In the genomic region with DNA sequence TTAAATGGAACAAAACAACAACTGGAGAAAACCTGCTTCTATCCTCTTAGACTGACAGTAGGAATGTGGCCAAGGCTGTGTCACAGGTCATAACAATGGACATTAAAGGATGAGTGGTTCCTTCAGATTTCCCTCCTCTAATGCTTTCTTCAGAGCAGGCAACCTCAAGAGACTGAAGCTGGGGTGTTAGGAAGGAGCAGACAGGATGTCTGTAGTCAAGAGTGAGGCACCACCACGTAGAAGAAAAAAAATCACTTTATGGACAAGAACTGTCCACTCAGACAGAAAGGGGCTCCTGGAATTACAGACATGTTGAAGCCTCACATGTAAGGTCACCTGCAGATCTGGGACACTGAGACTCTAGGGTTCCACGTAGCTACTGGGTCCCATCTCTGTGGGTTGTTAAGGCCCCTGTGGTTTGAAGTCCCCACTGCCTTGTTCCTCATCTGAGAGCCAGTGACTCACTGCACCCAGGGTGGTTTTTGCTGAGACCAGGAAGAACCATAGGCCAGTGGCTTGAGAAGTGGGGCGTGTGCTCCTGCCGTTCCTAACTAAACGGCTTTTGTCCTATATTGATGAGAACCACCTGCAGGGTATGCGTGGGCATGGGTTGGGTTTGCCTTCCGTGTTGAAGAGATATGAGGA, we compare ENCODE assay signal across 17 mouse cellular contexts. TPM values are rescaled to one million over a fixed set of nuclear protein-coding genes. Genes with fewer than 3 reads are reported as not detected.
DNase-seq lines count a peak whose midpoint lies in the region; ATAC-seq and TF ChIP-seq lines count a peak whose summit lies in the region.
"Had no signal": no experiment of that assay in that cellular context is flagged by ENCODE, and none has a peak within 500 bp of the region (broad histone marks: within the 10 kb centered on the region; RNA-seq: fewer than 3 reads in every experiment).

No protein-coding gene starts in this region.

- no peak for TF ChIP-seq POLR2A in bone marrow macrophage, adult 2 months (IDR thresholded peaks at IDR 0.05; ENCODE audit: borderline replicate concordance, low read depth, low read length)

- H3K4me1 ChIP-seq in lung, postnatal 0 days (ENCODE audit: insufficient read depth, low read depth, low read length), result no peaks in the 10 kb centered on the region
- peaks cover 54% of the 10 kb centered on the region for H3K4me1 ChIP-seq in bone marrow macrophage, adult 2 months (ENCODE audit: control insufficient read depth, insufficient read depth, low read length)
- H3K4me1 ChIP-seq: embryonic facial prominence, embryonic 13.5 days; heart, embryonic 13.5 days; intestine, embryonic 15.5 days; limb, embryonic 13.5 days; lung, embryonic 15.5 days; midbrain, embryonic 15.5 days had no signal

- H3K4me3 ChIP-seq in lung, postnatal 0 days (ENCODE audit: low read depth, low read length), result no peak overlapping the region
- H3K4me3 ChIP-seq in bone marrow macrophage, adult 2 months (ENCODE audit: insufficient read depth, low read length), result no peak overlapping the region
- H3K4me3 ChIP-seq: embryonic facial prominence, embryonic 13.5 days; heart, embryonic 13.5 days; intestine, embryonic 15.5 days; limb, embryonic 13.5 days; lung, embryonic 15.5 days; midbrain, embryonic 15.5 days had no signal

- TF ChIP-seq EP300 in lung, postnatal 0 days (IDR thresholded peaks at IDR 0.05), result no peak

- ATAC-seq in lung, postnatal 0 days, result no peak
- peak; percentile 92 for ATAC-seq in megakaryocyte, adult 5-6 weeks (ENCODE audit: poor library complexity, severe bottlenecking)
- ATAC-seq: intestine, embryonic 15.5 days; midbrain, embryonic 15.5 days had no signal

- no peak for DNase-seq in lung, postnatal 0 days (ENCODE audit: low spot score)
- DNase-seq in lung, postnatal 14 days, result no peak
- peak; percentile 33 for DNase-seq in splenic B cell, adult 2 months (ENCODE audit: low read depth, low spot score)
- no peak for DNase-seq in thymus, postnatal 14 days
- DNase-seq in ovary, adult 18-20 months (ENCODE audit: low spot score), result no peak
- DNase-seq: adrenal gland, postnatal 14 days; cerebellum, postnatal 14 days; thymus, adult 18-20 months had no signal

- no peaks in the 10 kb centered on the region for H3K36me3 ChIP-seq in lung, postnatal 0 days (ENCODE audit: insufficient read depth, low read length)
- H3K36me3 ChIP-seq in splenic B cell, adult 2 months (ENCODE audit: control insufficient read depth, insufficient read depth, low read length, poor library complexity, severe bottlenecking), result no peaks in the 10 kb centered on the region
- H3K36me3 ChIP-seq: embryonic facial prominence, embryonic 13.5 days; heart, embryonic 13.5 days; intestine, embryonic 15.5 days; limb, embryonic 13.5 days; lung, embryonic 15.5 days; midbrain, embryonic 15.5 days had no signal

- H3K27ac ChIP-seq in lung, postnatal 0 days (ENCODE audit: low read length), result peak overlapping the region; percentile 51
- H3K27ac ChIP-seq in bone marrow macrophage, adult 2 months (ENCODE audit: insufficient read depth, low read depth, low read length), result peak overlapping the region; percentile 90
- H3K27ac ChIP-seq: embryonic facial prominence, embryonic 13.5 days; heart, embryonic 13.5 days; intestine, embryonic 15.5 days; kidney, postnatal 0 days; limb, embryonic 13.5 days; lung, embryonic 15.5 days; midbrain, embryonic 15.5 days had no signal

- no peaks in the 10 kb centered on the region for H3K9me3 ChIP-seq in lung, postnatal 0 days (ENCODE audit: low read length)
- H3K9me3 ChIP-seq: embryonic facial prominence, embryonic 13.5 days; heart, embryonic 13.5 days; intestine, embryonic 15.5 days; limb, embryonic 13.5 days; lung, embryonic 15.5 days; midbrain, embryonic 15.5 days had no signal

- 71% methylated on average over 7 of the region's 7 CpGs for WGBS in lung, postnatal 0 days

- TF ChIP-seq CTCF in lung, postnatal 0 days (IDR thresholded peaks at IDR 0.05), result no peak
- TF ChIP-seq CTCF in bone marrow macrophage, adult 2 months (IDR thresholded peaks at IDR 0.05; ENCODE audit: low read depth, low read length), result no peak

- no peaks in the 10 kb centered on the region for H3K27me3 ChIP-seq in lung, postnatal 0 days (replicated peaks; ENCODE audit: insufficient read depth, low read length)
- H3K27me3 ChIP-seq in splenic B cell, adult 2 months (ENCODE audit: control insufficient read depth, insufficient read depth, low read length, poor library complexity, severe bottlenecking), result no peaks in the 10 kb centered on the region
- H3K27me3 ChIP-seq: embryonic facial prominence, embryonic 13.5 days; intestine, embryonic 15.5 days; limb, embryonic 13.5 days; lung, embryonic 15.5 days; midbrain, embryonic 15.5 days had no signal

- H3K4me2 ChIP-seq in lung, postnatal 0 days (replicated peaks; ENCODE audit: low read depth, low read length), result no peak overlapping the region
- H3K4me2 ChIP-seq: embryonic facial prominence, embryonic 13.5 days; heart, embryonic 13.5 days; intestine, embryonic 15.5 days; limb, embryonic 13.5 days; lung, embryonic 15.5 days; midbrain, embryonic 15.5 days had no signal

- H3K9ac ChIP-seq in lung, postnatal 0 days (replicated peaks; ENCODE audit: low read depth), result no peak overlapping the region
- H3K9ac ChIP-seq: embryonic facial prominence, embryonic 13.5 days; heart, embryonic 13.5 days; intestine, embryonic 15.5 days; limb, embryonic 13.5 days; lung, embryonic 15.5 days; midbrain, embryonic 15.5 days had no signal

RNA-seq across cellular contexts. Expression of a gene that starts 27.7 kb away (rescaled TPM):
- 38.9 and 58.5 TPM in 2 replicates for polyA plus RNA-seq in lung, postnatal 0 days (2015; fragmentation: Nextera tagmentation; extraction: Ambion mirVana)
- 256 and 264 TPM in 2 replicates for polyA plus RNA-seq in bone marrow macrophage, adult 2 months (2012; ENCODE audit: insufficient read depth, insufficient read length, missing spikeins)
- 215 and 219 TPM in 2 replicates for total RNA-seq in megakaryocyte, adult 5-6 weeks (2015)
- total RNA-seq in megakaryocyte, adult 5-6 weeks (2017), result 83.1 and 85.6 TPM in 2 replicates
